Mouse (Mus musculus): ENCODE data around the gene Pard6b. TPM values are rescaled to one million over a fixed set of nuclear protein-coding genes. Genes with fewer than 3 reads are reported as not detected.

Gene Pard6b
- polyA plus RNA-seq, 1 experiment from 2014 or later = 40.3 TPM

GRCm38 (mm10) chr2:168076840-168077576, 3.8 kb upstream of the Pard6b start:
- no peak for ATAC-seq
- no peak for TF ChIP-seq CTCF (IDR thresholded peaks at IDR 0.05)
- no peaks in the 10 kb centered on the region for H3K27me3 ChIP-seq
- POLR2A ChIA-PET = interaction anchor here (1.2 kb wide), 1 partner anchor 20 kb away, joined by 3 read pairs; no protein-coding TSS in a partner anchor
- CTCF ChIA-PET = interaction anchor here (1.2 to 2.9 kb wide), 3 partner anchors 10 to 24 kb away, joined by 3 to 6 read pairs (median 4); no protein-coding TSS in a partner anchor
- DNase-seq (ENCODE audit: low read depth, low spot score) = no peak
- in situ Hi-C loops (cut with MboI; ENCODE audit: low pct_unique_long_range_greater_than_20kb) = no loop called here

DNA sequence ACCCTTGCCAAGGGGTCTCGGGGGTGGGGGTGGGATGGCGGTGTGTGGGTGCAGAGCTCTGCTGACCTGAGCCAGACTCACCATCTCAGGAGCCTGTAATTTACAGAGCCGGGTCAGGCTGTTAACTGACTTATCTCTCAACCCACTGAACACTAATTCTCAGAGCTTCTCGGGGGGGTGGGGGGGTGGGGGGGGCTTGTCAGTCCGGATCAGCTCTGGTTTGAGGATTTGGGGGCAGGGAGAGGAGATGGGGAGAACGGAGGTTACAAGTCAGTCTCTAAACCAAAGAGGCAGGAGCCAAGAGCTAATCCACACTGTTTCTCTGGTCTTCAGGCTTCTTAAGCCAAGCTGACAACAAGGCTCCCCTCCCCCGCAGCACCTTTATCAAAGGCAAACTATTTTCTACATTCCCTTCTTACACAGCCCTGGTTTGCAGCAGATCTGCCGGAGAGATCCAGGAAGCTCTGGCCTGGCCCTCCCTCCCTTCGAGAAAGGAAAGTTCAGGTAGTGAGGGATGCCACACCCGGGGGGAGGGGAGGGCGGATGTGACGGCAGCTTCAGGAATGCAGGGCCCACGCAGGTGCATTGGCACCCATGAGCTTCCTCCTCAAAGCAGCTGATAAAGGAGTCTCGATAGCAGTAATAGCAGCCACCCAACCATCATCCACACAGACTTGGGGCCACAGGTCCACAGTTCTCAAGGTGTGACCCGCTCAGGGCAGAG, 2.5 kb upstream of the Pard6b start:
- in situ Hi-C loops (cut with MboI; ENCODE audit: low pct_unique_long_range_greater_than_20kb) = no loop called here

GRCm38 (mm10) chr2:168081299-168081932, 612 bp downstream of the Pard6b start:
- ChIA-PET CTCF (interaction anchor here (0.6 to 4.2 kb wide), 4 partner anchors 9 to 29 kb away, joined by 3 to 25 read pairs (median 4); no protein-coding TSS in a partner anchor), POLR2A (interaction anchor here (0.6 to 2.4 kb wide), 6 partner anchors 9 to 79 kb away, joined by 3 to 10 read pairs (median 4); no protein-coding TSS in a partner anchor)
- peak; percentile 2 for ATAC-seq
- no peaks in the 10 kb centered on the region for H3K27me3 ChIP-seq
- in situ Hi-C loops (cut with MboI; ENCODE audit: low pct_unique_long_range_greater_than_20kb) = no loop called here
- no peak for DNase-seq (ENCODE audit: low read depth, low spot score)
- no peak for TF ChIP-seq CTCF (IDR thresholded peaks at IDR 0.05)

More for the DNA sequence above, 2.5 kb upstream of the Pard6b start:
- DNase-seq (ENCODE audit: low read depth, low spot score) = no peak
- ChIA-PET POLR2A (interaction anchor here (0.7 to 0.9 kb wide), 2 partner anchors 19 to 320 kb away, joined by 3 read pairs; no protein-coding TSS in a partner anchor), CTCF (interaction anchor here (0.8 to 2.9 kb wide), 3 partner anchors 8 to 60 kb away, joined by 3 to 12 read pairs (median 5); no protein-coding TSS in a partner anchor)
- H3K27me3 ChIP-seq = no peaks in the 10 kb centered on the region
- ATAC-seq = no peak
- TF ChIP-seq CTCF (IDR thresholded peaks at IDR 0.05) = no peak

DNA sequence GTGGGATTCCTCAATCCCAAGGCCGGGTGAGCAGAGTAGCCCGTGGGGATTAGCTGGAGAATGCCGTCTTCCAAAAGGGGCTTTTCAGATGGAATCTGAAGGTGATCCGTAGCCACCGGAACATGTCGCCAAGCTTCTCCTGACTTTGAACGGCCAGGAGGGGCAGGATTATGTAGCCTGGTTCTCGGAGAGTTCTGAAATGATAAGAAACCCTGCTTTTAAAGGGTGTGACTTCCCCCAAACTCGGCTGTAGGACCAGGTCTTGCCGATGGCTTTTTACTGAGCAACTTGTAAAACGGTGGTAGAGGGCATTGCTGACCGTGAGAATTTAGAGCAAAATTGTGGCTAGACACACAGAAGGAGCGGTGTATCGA, 1.1 kb downstream of the Pard6b start:
- no peak for TF ChIP-seq CTCF (IDR thresholded peaks at IDR 0.05)
- in situ Hi-C loops (cut with MboI; ENCODE audit: low pct_unique_long_range_greater_than_20kb) = no loop called here
- ATAC-seq (no peak), DNase-seq (ENCODE audit: low read depth, low spot score) (no peak)
- ChIA-PET POLR2A (interaction anchor here (0.6 to 2.4 kb wide), 7 partner anchors 9 to 72 kb away, joined by 3 to 10 read pairs (median 4); partner anchors contain the start of gene Ripor3), CTCF (interaction anchor here (0.6 to 4.2 kb wide), 4 partner anchors 9 to 30 kb away, joined by 3 to 25 read pairs (median 4); no protein-coding TSS in a partner anchor)
- H3K27me3 ChIP-seq = no peaks in the 10 kb centered on the region

DNA sequence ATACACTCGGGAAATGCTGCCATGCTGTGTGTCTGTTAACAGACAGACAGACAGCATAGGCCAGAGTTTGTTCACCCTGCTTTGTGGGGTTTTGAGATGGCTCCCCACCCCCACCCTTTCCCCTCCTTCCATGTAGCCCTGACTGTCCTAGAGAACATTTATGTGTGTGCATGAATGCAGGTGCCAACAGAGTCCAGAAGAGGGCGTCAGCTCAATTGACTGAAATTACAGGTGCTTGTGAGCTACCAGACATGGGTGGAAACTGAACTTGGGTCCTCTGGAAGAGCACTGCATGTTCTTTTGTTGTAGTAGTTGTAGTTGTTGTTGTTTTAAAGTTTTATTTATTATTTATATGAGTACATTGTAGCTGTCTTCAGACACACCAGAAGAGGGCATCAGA, 2.8 kb downstream of the Pard6b start:
- ChIA-PET POLR2A (interaction anchor here (0.6 to 1.3 kb wide), 2 partner anchors 8 to 10 kb away, joined by 3 to 4 read pairs; no protein-coding TSS in a partner anchor), CTCF (interaction anchor here (1.0 to 4.2 kb wide), 5 partner anchors 9 to 32 kb away, joined by 3 to 25 read pairs (median 4); no protein-coding TSS in a partner anchor)
- ATAC-seq = no peak
- in situ Hi-C loops (cut with MboI; ENCODE audit: low pct_unique_long_range_greater_than_20kb) = no loop called here
- DNase-seq (ENCODE audit: low read depth, low spot score) = no peak
- H3K27me3 ChIP-seq = no peaks in the 10 kb centered on the region
- no peak for TF ChIP-seq CTCF (IDR thresholded peaks at IDR 0.05)

DNA sequence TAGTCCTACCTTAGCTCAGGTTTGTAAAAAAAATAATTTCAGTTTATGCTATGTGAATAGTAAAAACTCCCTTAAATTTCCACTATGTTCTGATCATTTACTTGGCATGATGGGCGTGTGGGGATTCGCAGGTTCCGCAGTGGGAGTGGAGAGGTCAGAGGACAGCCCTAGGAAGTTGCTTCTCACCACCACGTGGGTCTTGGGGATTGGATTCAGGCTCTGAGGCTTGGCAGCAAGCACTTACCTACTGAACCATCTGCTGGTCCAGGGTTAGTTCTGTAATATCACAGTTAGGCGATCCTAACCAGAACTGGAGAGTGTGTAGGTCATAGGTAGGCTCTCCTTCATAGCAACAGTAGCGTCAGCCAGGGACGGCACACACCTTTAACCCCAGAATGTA, 3.4 kb downstream of the Pard6b start:
- POLR2A ChIA-PET = interaction anchor here (1.3 kb wide), 1 partner anchor 11 kb away, joined by 3 read pairs; no protein-coding TSS in a partner anchor
- CTCF ChIA-PET = interaction anchor here (1.6 to 4.2 kb wide), 2 partner anchors 14 to 32 kb away, joined by 3 to 25 read pairs; no protein-coding TSS in a partner anchor
- H3K27me3 ChIP-seq = no peaks in the 10 kb centered on the region
- no peak for TF ChIP-seq CTCF (IDR thresholded peaks at IDR 0.05)
- ATAC-seq (no peak), DNase-seq (ENCODE audit: low read depth, low spot score) (no peak)
- in situ Hi-C loops (cut with MboI; ENCODE audit: low pct_unique_long_range_greater_than_20kb) = no loop called here

DNA sequence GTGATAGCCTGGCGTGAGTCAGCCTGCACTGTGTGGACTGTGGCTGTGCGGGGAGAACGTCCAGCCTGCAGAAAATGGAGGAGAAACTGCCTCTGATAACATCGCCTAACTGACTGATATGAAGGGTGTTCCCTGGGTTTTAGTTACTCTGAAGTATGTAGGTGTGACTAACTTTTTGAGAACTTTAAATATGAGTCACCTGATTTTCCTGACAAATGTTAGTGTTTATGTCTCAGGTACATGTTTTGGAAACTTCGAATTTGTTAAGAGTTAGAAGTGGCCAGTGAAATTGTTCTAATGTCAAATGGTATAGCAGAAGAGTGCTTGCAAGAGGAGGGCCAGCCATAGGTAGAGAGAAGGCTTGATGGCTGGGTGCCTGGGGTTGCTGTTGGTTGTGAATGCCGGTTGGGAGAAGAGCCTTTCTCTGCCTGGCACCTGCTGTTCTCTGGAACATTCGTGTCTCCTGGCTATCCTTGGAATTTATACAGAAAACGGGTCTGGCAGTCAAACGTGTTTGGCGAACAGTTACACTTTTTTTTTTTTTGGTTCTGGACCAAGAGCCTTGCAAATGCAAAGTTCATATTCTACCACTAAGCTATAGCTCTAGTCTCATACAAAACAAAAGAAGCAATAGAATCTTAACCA, 4.9 kb downstream of the Pard6b start:
- in situ Hi-C loops (cut with MboI; ENCODE audit: low pct_unique_long_range_greater_than_20kb) = no loop called here
- no peak for ATAC-seq
- TF ChIP-seq CTCF (IDR thresholded peaks at IDR 0.05) = no peak
- ChIA-PET POLR2A (interaction anchor here (1.2 kb wide), 1 partner anchor 9 kb away, joined by 5 read pairs; no protein-coding TSS in a partner anchor), CTCF (interaction anchor here (1.2 to 2.5 kb wide), 5 partner anchors 11 to 33 kb away, joined by 3 to 17 read pairs (median 9); no protein-coding TSS in a partner anchor)
- H3K27me3 ChIP-seq = no peaks in the 10 kb centered on the region
- no peak for DNase-seq (ENCODE audit: low read depth, low spot score)

- ATAC-seq = no peak
- no peak for DNase-seq (ENCODE audit: low read depth, low spot score)
- no peak for TF ChIP-seq CTCF (IDR thresholded peaks at IDR 0.05)
- in situ Hi-C loops (cut with MboI; ENCODE audit: low pct_unique_long_range_greater_than_20kb) = no loop called here
- ChIA-PET CTCF (interaction anchor here (0.9 to 2.5 kb wide), 8 partner anchors 11 to 69 kb away, joined by 3 to 17 read pairs (median 4); no protein-coding TSS in a partner anchor), POLR2A (interaction anchor here (1.2 kb wide), 1 partner anchor 8 kb away, joined by 5 read pairs; no protein-coding TSS in a partner anchor)
- H3K27me3 ChIP-seq = no peaks in the 10 kb centered on the region
These were observed 5.5 kb downstream of the Pard6b start for GRCm38 (mm10) chr2:168086318-168086717.

DNA sequence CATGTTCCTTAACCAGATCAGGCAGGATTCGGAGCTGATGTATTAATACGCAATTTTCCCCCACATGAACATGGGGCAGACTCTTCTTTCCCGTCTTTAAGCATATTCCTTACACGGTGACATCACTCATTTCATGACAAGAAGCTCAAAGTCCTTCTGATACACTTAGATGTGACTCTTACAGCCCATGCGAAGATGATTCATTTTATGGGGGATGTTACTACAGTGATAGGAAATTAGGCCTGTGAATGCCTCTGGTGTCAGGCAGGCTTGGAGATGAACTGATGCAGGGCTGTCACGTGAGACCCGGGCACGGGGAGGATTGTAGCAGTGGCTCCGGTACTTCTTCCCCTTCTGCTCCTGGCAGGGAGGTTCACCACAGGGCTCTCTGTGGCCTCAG, 6.0 kb downstream of the Pard6b start:
- in situ Hi-C loops (cut with MboI; ENCODE audit: low pct_unique_long_range_greater_than_20kb) = no loop called here
- no peak for TF ChIP-seq CTCF (IDR thresholded peaks at IDR 0.05)
- ChIA-PET CTCF (interaction anchor here (0.7 to 2.5 kb wide), 10 partner anchors 10 to 69 kb away, joined by 3 to 17 read pairs (median 4); no protein-coding TSS in a partner anchor), POLR2A (no interaction called here)
- no peaks in the 10 kb centered on the region for H3K27me3 ChIP-seq
- DNase-seq (ENCODE audit: low read depth, low spot score) (no peak), ATAC-seq (no peak)

All from Patski (cell line).